ENCODE assay signal across 17 mouse cellular contexts in the genomic region with DNA sequence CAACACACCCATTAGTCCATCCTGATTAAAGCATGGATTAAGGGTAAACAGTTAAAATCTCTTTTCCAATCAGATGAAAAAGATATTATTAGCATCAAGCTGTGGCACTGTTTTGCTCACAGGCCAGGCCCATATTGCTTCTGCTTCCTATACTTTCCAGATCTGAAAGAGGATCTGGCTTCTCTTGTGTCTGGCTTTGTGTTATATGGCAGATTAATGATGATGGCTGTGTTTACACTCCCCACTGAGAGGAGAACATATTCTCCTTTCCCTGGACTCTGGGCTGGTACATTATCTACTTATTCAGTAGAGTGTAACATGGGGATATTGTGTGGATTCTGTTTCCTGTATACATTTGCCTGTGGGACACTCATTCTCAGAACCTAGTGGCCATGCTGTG.
"Had no signal": no experiment of that assay in that cellular context is flagged by ENCODE, and none has a peak within 500 bp of the region (broad histone marks: within the 10 kb centered on the region; RNA-seq: fewer than 3 reads in every experiment).

No protein-coding gene starts in this region.

- H3K27me3 ChIP-seq: lung, embryonic 15.5 days; megakaryocyte, embryonic 14.5 days; midbrain, embryonic 13.5 days; midbrain, embryonic 15.5 days; neural tube, embryonic 12.5 days; stomach, embryonic 15.5 days had no signal

- H3K4me3 ChIP-seq: lung, embryonic 15.5 days; megakaryocyte, embryonic 14.5 days; midbrain, embryonic 13.5 days; midbrain, embryonic 15.5 days; neural tube, embryonic 12.5 days; stomach, embryonic 15.5 days had no signal

- DNase-seq: lung, adult 2 months; lung, postnatal 14 days; lung, postnatal 36 days; right cerebral cortex, postnatal 14 days; thymus, adult 2 months; thymus, postnatal 25 days; thymus, postnatal 4 days had no signal

- H3K9me3 ChIP-seq: lung, embryonic 15.5 days; megakaryocyte, embryonic 14.5 days; midbrain, embryonic 13.5 days; midbrain, embryonic 15.5 days; neural tube, embryonic 12.5 days; stomach, embryonic 15.5 days had no signal

- H3K9ac ChIP-seq: lung, embryonic 15.5 days; midbrain, embryonic 13.5 days; midbrain, embryonic 15.5 days; neural tube, embryonic 12.5 days; stomach, embryonic 15.5 days had no signal

- H3K4me1 ChIP-seq: lung, embryonic 15.5 days; megakaryocyte, embryonic 14.5 days; midbrain, embryonic 13.5 days; midbrain, embryonic 15.5 days; neural tube, embryonic 12.5 days; stomach, embryonic 15.5 days had no signal

- H3K36me3 ChIP-seq: lung, embryonic 15.5 days; midbrain, embryonic 13.5 days; midbrain, embryonic 15.5 days; neural tube, embryonic 12.5 days; stomach, embryonic 15.5 days had no signal

- ATAC-seq: lung, postnatal 0 days; midbrain, embryonic 13.5 days; midbrain, embryonic 15.5 days had no signal

- H3K27ac ChIP-seq: lung, embryonic 15.5 days; macrophage; midbrain, embryonic 13.5 days; midbrain, embryonic 15.5 days; neural tube, embryonic 12.5 days; stomach, embryonic 15.5 days; stomach, postnatal 0 days had no signal

- H3K4me2 ChIP-seq: lung, embryonic 15.5 days; midbrain, embryonic 11.5 days; midbrain, embryonic 13.5 days; midbrain, embryonic 15.5 days; neural tube, embryonic 12.5 days; stomach, embryonic 15.5 days had no signal
